Mouse (Mus musculus): ENCODE data around the gene Atp8b3.

DNA sequence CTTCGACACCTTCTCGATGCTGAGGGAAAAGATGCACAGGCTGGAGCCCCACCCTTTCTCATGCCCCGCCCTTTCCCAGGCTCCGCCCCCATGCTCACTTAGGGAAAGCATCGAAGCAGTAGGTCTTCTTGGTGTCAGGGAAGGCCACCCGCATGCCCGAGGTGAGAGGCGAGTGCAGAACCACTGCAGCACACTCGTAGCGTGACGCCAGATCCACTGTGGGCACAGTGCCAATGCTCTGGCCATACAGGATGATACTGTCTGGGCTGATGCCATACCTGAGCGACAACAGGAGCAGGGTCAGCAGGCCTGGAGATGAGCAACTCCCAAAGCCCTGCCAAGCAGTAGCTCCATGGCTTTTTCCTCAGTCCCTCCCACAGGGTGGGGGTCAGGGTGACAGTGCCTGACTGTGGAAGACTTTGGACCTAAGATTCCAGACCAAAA, 45.1 kb upstream of the Atp8b3 start:
- no peak for TF ChIP-seq POLR2A (IDR thresholded peaks at IDR 0.05; ENCODE audit: control insufficient read depth, low read depth, low read length)
- no peak for TF ChIP-seq CTCF (IDR thresholded peaks at IDR 0.05; ENCODE audit: control insufficient read depth, insufficient read depth, insufficient replicate concordance, low read depth, low read length)

Measured in testis, adult 2 months (tissue).